Mouse (Mus musculus) Patski (cell line): ENCODE measurements around the gene Fgf22. TPM values are rescaled to one million over a fixed set of nuclear protein-coding genes. Genes with fewer than 3 reads are reported as not detected.
A peak's percentile ranks its signal among the peaks of the same experiment; 100 is the strongest.

Experiments
- ATAC-seq: fragments of 100-300 bp; one replicate; pipeline ENCODE4 v1.8.0; 2021
- CTCF ChIA-PET: fragments of 350-600 bp; sonication (Branson Sonifier 250); formaldehyde crosslinking; loops from one replicate; lab custom pipeline; 2022; ENCODE audit warnings: inconsistent platforms; lab: Charles Lee
- POLR2A ChIA-PET: fragments of 350-600 bp; sonication (Branson Sonifier 250); formaldehyde crosslinking; loops from one replicate; lab custom pipeline; 2022; ENCODE audit warnings: antibody characterized with exemption, inconsistent platforms; lab: Charles Lee
- DNase-seq: peaks from one replicate; pipeline ENCODE4 v3.0.0-alpha.2; 2011; ENCODE audit warnings: low read depth, low spot score
- H3K27me3 ChIP-seq: fragments of 371-371 bp; one replicate; pipeline ENCODE4 v1.5.1; 2021
- CTCF ChIP-seq: fragments of 100-300 bp; IDR thresholded peaks from one replicate; pipeline ENCODE4 v1.5.1; 2021
- in situ Hi-C: fragments of 300-500 bp; cut with MboI; formaldehyde crosslinking; loops from 3 replicates; pipeline ENCODE4 v1.11.1; 2018; ENCODE audit warnings: low pct_unique_long_range_greater_than_20kb, mixed read lengths
- polyA plus RNA-seq: library from polyadenylated mRNA; unstranded; gene quantifications from one replicate; pipeline ENCODE4 v1.2.3, GENCODE M21; 2021

The Fgf22 gene
- 0.63 TPM for polyA plus RNA-seq

- no peaks in the 10 kb centered on the region for H3K27me3 ChIP-seq
- in situ Hi-C loops = no loop called here
- ChIA-PET CTCF (no interaction called here), POLR2A (no interaction called here)
- no peak for TF ChIP-seq CTCF
- no peak for DNase-seq
- no peak for ATAC-seq
These were observed at the start of gene Fgf22 for GRCm38 (mm10) chr10:79754856-79755516. Gene Fgf22, plus strand, starts transcription at chr10:79755076.

GRCm38 (mm10) chr10:79705951-79706350 lies 48.9 kb upstream of the Fgf22 start:
- ATAC-seq = no peak
- in situ Hi-C loops = no loop called here
- no peaks in the 10 kb centered on the region for H3K27me3 ChIP-seq
- POLR2A ChIA-PET = interaction anchor here (1.5 kb wide), 1 partner anchor 9 kb away, joined by 4 read pairs; no protein-coding TSS in a partner anchor
- CTCF ChIA-PET = interaction anchor here (1.0 to 3.8 kb wide), 3 partner anchors 10 to 74 kb away, joined by 3 to 15 read pairs (median 4); no protein-coding TSS in a partner anchor
- no peak for TF ChIP-seq CTCF
- no peak for DNase-seq

- ChIA-PET CTCF (interaction anchor here (1.2 to 3.8 kb wide), 2 partner anchors 11 to 13 kb away, joined by 3 to 15 read pairs; no protein-coding TSS in a partner anchor), POLR2A (interaction anchor here (1.5 kb wide), 1 partner anchor 8 kb away, joined by 4 read pairs; no protein-coding TSS in a partner anchor)
- TF ChIP-seq CTCF = no peak
- no peaks in the 10 kb centered on the region for H3K27me3 ChIP-seq
- in situ Hi-C loops = no loop called here
- DNase-seq = no peak
- ATAC-seq = no peak
These were observed 48.3 kb upstream of the Fgf22 start for GRCm38 (mm10) chr10:79706406-79707094.

- POLR2A ChIA-PET = interaction anchor here (1.5 kb wide), 1 partner anchor 8 kb away, joined by 4 read pairs; no protein-coding TSS in a partner anchor
- CTCF ChIA-PET = no interaction called here
- ATAC-seq = no peak
These were observed 47.7 kb upstream of the Fgf22 start for GRCm38 (mm10) chr10:79707162-79707561.

GRCm38 (mm10) chr10:79707759-79708158 lies 47.1 kb upstream of the Fgf22 start:
- TF ChIP-seq CTCF = no peak
- ATAC-seq (peak; percentile 33), DNase-seq (no peak)
- in situ Hi-C loops = no loop called here
- CTCF ChIA-PET = no interaction called here
- no peaks in the 10 kb centered on the region for H3K27me3 ChIP-seq
- POLR2A ChIA-PET = no interaction called here

More at GRCm38 (mm10) chr10:79707162-79707561, 47.7 kb upstream of the Fgf22 start:
- no peak for TF ChIP-seq CTCF
- in situ Hi-C loops = no loop called here
- no peaks in the 10 kb centered on the region for H3K27me3 ChIP-seq
- no peak for DNase-seq

GRCm38 (mm10) chr10:79708668-79709067 lies 46.2 kb upstream of the Fgf22 start:
- POLR2A ChIA-PET = no interaction called here
- CTCF ChIA-PET = no interaction called here
- no peak for DNase-seq
- TF ChIP-seq CTCF = no peak
- H3K27me3 ChIP-seq = no peaks in the 10 kb centered on the region
- in situ Hi-C loops = no loop called here
- ATAC-seq = no peak

GRCm38 (mm10) chr10:79709307-79709706 lies 45.6 kb upstream of the Fgf22 start:
- in situ Hi-C loops = no loop called here
- ATAC-seq = no peak
- TF ChIP-seq CTCF = no peak
- DNase-seq = no peak
- CTCF ChIA-PET = interaction anchor here (1.2 kb wide), 1 partner anchor 9 kb away, joined by 3 read pairs; no protein-coding TSS in a partner anchor
- POLR2A ChIA-PET = no interaction called here
- no peaks in the 10 kb centered on the region for H3K27me3 ChIP-seq

- in situ Hi-C loops = no loop called here
- CTCF ChIA-PET = interaction anchor here (0.7 to 1.0 kb wide), 2 partner anchors 12 to 21 kb away, joined by 3 read pairs; no protein-coding TSS in a partner anchor
- H3K27me3 ChIP-seq = no peaks in the 10 kb centered on the region
- POLR2A ChIA-PET = no interaction called here
- no peak for DNase-seq
- ATAC-seq = no peak
- TF ChIP-seq CTCF = no peak
These were observed 42.8 kb upstream of the Fgf22 start for GRCm38 (mm10) chr10:79712029-79712428.

GRCm38 (mm10) chr10:79712499-79713126 lies 42.3 kb upstream of the Fgf22 start:
- in situ Hi-C loops = no loop called here
- TF ChIP-seq CTCF = no peak
- no peak for ATAC-seq
- DNase-seq = no peak
- no peaks in the 10 kb centered on the region for H3K27me3 ChIP-seq
- CTCF ChIA-PET = interaction anchor here (0.7 to 1.0 kb wide), 2 partner anchors 11 to 21 kb away, joined by 3 read pairs; no protein-coding TSS in a partner anchor
- POLR2A ChIA-PET = no interaction called here

- ATAC-seq = no peak
- H3K27me3 ChIP-seq = no peaks in the 10 kb centered on the region
These were observed 41.7 kb upstream of the Fgf22 start for GRCm38 (mm10) chr10:79713163-79713562.

More at GRCm38 (mm10) chr10:79713163-79713562, 41.7 kb upstream of the Fgf22 start:
- POLR2A ChIA-PET = no interaction called here
- no peak for DNase-seq
- in situ Hi-C loops = no loop called here
- no peak for TF ChIP-seq CTCF
- CTCF ChIA-PET = no interaction called here
